Mouse (Mus musculus) cortical plate, adult 2 months (tissue): Measurements from ENCODE around the gene Fzr1.

Source experiments
- CTCF ChIP-seq: fragments of 200-500 bp; IDR thresholded peaks from 2 replicates; pipeline ENCODE4 v1.5.1; 2011; ENCODE audit warnings: mild to moderate bottlenecking, control low read depth, low read length; ENCODE audit not compliant: insufficient read depth; ENCODE audit errors: extremely low read depth
- POLR2A ChIP-seq: fragments of 200-500 bp; IDR thresholded peaks from 2 replicates; pipeline ENCODE4 v1.6.1; 2011; ENCODE audit warnings: mild to moderate bottlenecking, low read length, control low read depth; ENCODE audit not compliant: insufficient read depth; ENCODE audit errors: extremely low read depth

DNA sequence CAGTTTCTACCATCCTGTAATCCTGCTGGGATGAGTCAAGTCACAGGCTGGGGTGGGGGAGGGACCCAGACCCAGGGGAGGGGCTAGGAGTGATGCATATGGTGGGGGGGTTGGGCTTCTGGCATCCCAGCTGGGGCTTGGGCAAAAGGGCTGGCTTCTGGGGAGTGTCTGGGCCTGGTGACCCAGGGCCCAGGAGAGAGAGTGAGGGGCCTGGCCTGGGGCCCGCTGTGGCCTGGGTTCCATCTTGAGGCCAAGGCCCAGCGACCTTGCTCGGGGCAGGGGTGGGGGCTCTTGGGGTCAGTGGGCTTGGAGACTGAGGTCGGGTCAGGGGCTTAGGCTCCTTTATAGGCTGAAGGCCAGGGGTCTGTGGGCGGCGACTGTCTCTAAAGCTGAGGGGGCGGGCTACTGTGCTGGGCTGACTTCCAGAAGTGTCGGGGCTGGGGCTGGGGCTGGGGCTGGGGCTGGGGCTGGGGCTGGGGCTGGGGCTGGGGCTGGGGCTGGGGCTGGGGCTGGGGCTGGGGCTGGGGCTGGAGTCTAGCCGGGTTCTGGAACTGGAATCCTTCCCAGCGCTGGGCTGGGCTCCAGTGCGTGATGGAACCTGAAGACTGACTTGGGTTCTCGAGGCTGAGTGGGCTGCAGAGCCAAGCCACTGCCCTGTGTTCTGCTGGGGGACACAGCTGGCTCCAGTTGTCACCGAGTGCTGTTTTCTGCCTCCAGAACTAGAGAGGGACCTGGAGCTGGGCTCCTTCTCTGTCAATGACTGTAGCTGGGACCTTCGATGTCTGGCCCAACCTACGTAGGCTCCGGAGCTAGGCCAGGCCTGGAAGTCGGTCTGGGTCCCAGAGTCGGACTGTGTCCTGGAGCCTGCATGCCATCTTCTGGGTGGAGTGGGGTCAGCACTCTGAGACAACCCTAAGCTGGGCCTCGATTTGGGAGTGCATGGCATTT, 42.6 kb downstream of the Fzr1 start:
- TF ChIP-seq POLR2A = no peak
- TF ChIP-seq CTCF = no peak
